Mouse (Mus musculus) heart, embryonic 16.5 days (tissue): ENCODE results near the gene Gm9837. TPM values are rescaled to one million over a fixed set of nuclear protein-coding genes. Genes with fewer than 3 reads are reported as not detected.

Experiments
- ATAC-seq: fragments of 200-750 bp; cut with Nextera tagmentation; replicated peaks from 2 replicates; pipeline ENCODE4 v1.8.0; 2017; ENCODE audit warnings: moderate number of reproducible peaks; ENCODE audit not compliant: insufficient read depth, low FRiP score; ENCODE audit errors: extremely low read depth
- H3K27ac ChIP-seq: fragments of 300-500 bp; sonication (generic); 2 replicates; pipeline ENCODE4 v1.5.1; 2014; ENCODE audit warnings: mild to moderate bottlenecking, low read length, control low read depth, moderate library complexity
- H3K27me3 ChIP-seq: fragments of 300-500 bp; sonication (generic); 2 replicates; pipeline ENCODE4 v1.6.1; 2014; ENCODE audit warnings: low read length, mixed read lengths; ENCODE audit not compliant: control insufficient read depth, insufficient read depth
- H3K36me3 ChIP-seq: fragments of 300-500 bp; sonication (generic); 2 replicates; pipeline ENCODE4 v1.6.1; 2014; ENCODE audit not compliant: control insufficient read depth, insufficient read depth
- H3K4me1 ChIP-seq: fragments of 300-500 bp; sonication (generic); 2 replicates; pipeline ENCODE4 v1.6.1; 2014; ENCODE audit warnings: low read length, mixed read lengths; ENCODE audit not compliant: control insufficient read depth, insufficient read depth
- H3K4me2 ChIP-seq: fragments of 300-500 bp; sonication (generic); 2 replicates; pipeline ENCODE4 v1.6.1; 2014; ENCODE audit warnings: low read depth, mild to moderate bottlenecking, control low read depth, low read length
- H3K4me3 ChIP-seq: fragments of 300-500 bp; sonication (generic); 2 replicates; pipeline ENCODE4 v1.5.1; 2014; ENCODE audit warnings: mild to moderate bottlenecking, control low read depth, low read length
- H3K9ac ChIP-seq: fragments of 300-500 bp; sonication (generic); 2 replicates; pipeline ENCODE4 v1.6.1; 2014; ENCODE audit warnings: low read length, control low read depth
- H3K9me3 ChIP-seq: fragments of 300-500 bp; sonication (generic); replicated peaks from 2 replicates; pipeline ENCODE4 v1.6.1; 2016; ENCODE audit warnings: low read length; ENCODE audit not compliant: control insufficient read depth
- WGBS: fragments of 180-500 bp; shearing (Covaris S2); extraction: QIAGEN DNeasy Blood & Tissue Kit; methylation state at CpG from one replicate; pipeline ENCODE4 v1.1.7; 2014; 5-methylcytosine and 5-hydroxymethylcytosine counted together
- polyA plus RNA-seq: library from polyadenylated mRNA; unstranded; fragments of >200 nt; fragmentation: Nextera tagmentation; extraction: Ambion mirVana; gene quantifications from 2 replicates; pipeline ENCODE4 v1.2.1, GENCODE M21; 2015

The Gm9837 gene
- polyA plus RNA-seq, 1 experiment from 2014 or later = not detected

GRCm38 (mm10) chr11:53479171-53479782, 9.0 kb upstream of the Gm9837 start:
- 1% methylated on average over 62 of the region's 62 CpGs for WGBS
- H3K27me3 ChIP-seq = peaks cover 53% of the 10 kb centered on the region

GRCm38 (mm10) chr11:53478383-53479170, 8.3 kb upstream of the Gm9837 start:
- Histone ChIP-seq H3K27ac (no peak overlapping the region), H3K4me2 (peak overlapping the region; percentile 94), H3K9ac (peak overlapping the region; percentile 46), H3K4me1 (no peaks in the 10 kb centered on the region), H3K27me3 (peaks cover 57% of the 10 kb centered on the region), H3K4me3 (peak overlapping the region; percentile 67), H3K9me3 (peaks cover 3% of the 10 kb centered on the region; the same call in 1 of the 2 replicates), H3K36me3 (no peaks in the 10 kb centered on the region)
- WGBS = 7% methylated on average over 76 of the region's 79 CpGs
- no peak for ATAC-seq

More at GRCm38 (mm10) chr11:53479171-53479782, 9.0 kb upstream of the Gm9837 start:
- Histone ChIP-seq H3K4me3 (peak overlapping the region; percentile 67), H3K4me1 (no peaks in the 10 kb centered on the region), H3K9ac (peak overlapping the region; percentile 60), H3K27ac (no peak overlapping the region), H3K36me3 (no peaks in the 10 kb centered on the region), H3K4me2 (peak overlapping the region; percentile 94), H3K9me3 (peaks cover 3% of the 10 kb centered on the region; the same call in 1 of the 2 replicates)
- ATAC-seq = no peak; the same call in 1 of the 2 replicates

DNA sequence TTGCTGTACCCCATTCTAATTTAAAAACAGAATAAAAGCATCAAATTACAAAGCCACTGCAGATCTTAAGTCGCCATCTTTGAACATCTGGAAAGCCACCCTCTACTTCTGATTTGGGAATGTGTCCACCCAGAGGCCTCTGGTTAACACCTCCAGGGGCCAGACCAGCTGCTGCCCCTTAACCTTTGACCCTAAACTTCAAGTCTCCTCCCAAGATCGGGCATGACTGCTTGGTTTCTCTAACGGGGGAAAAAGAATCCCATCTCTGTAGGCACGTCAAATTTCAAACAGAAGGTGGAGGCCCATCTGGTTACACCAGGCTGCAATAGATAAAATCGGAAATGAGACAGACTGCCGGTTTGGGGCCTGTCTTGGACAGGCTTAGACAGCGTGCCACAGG, 7.6 kb upstream of the Gm9837 start:
- 72% methylated on average over 7 of the region's 7 CpGs for WGBS
- H3K9ac ChIP-seq = no peak overlapping the region
- peaks cover 3% of the 10 kb centered on the region; the same call in 1 of the 2 replicates for H3K9me3 ChIP-seq
- ATAC-seq = no peak
- H3K4me3 ChIP-seq = no peak overlapping the region
- no peak overlapping the region for H3K27ac ChIP-seq
- no peaks in the 10 kb centered on the region for H3K36me3 ChIP-seq
- H3K4me1 ChIP-seq = no peaks in the 10 kb centered on the region
- H3K4me2 ChIP-seq = no peak overlapping the region
- peaks cover 57% of the 10 kb centered on the region for H3K27me3 ChIP-seq

GRCm38 (mm10) chr11:53475620-53476019, 5.3 kb upstream of the Gm9837 start:
- H3K27ac ChIP-seq = no peak overlapping the region
- H3K9ac ChIP-seq = no peak overlapping the region
- H3K4me3 ChIP-seq = no peak overlapping the region
- no peak for ATAC-seq
- WGBS = 30% methylated on average over 8 of the region's 8 CpGs
- no peaks in the 10 kb centered on the region for H3K36me3 ChIP-seq
- H3K4me2 ChIP-seq = no peak overlapping the region
- peaks cover 68% of the 10 kb centered on the region for H3K27me3 ChIP-seq
- H3K4me1 ChIP-seq = 0 out of 2 replicates have a peak, but pooled peaks cover 2% of the 10 kb centered on the region
- peaks cover 3% of the 10 kb centered on the region; the same call in 1 of the 2 replicates for H3K9me3 ChIP-seq

DNA sequence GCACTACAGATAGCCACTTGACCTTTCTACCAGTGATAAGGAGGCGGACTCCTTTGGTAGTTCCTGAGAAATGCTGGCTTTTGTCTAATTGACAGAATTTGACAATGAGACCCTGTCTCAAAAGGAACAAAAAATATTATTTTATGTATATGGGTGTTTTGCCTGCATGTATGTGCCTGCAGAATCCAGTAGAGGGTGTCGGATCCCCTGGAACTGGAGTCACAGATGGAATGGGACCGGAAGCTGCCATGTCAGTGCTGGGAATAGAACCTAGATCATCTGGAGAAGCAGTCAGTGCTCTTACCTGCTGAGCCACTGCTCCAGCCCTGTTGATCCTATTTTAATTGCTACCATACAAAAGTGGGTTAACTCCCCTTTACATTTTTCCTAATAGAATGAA, 2.4 kb upstream of the Gm9837 start:
- WGBS = 77% methylated on average over 3 of the region's 3 CpGs
- Histone ChIP-seq H3K9me3 (no peaks in the 10 kb centered on the region), H3K36me3 (no peaks in the 10 kb centered on the region), H3K4me1 (peaks cover 12% of the 10 kb centered on the region; the same call in 1 of the 2 replicates), H3K27me3 (peaks cover 53% of the 10 kb centered on the region), H3K4me2 (no peak overlapping the region), H3K9ac (no peak overlapping the region), H3K27ac (no peak overlapping the region), H3K4me3 (no peak overlapping the region)
- ATAC-seq = no peak

- peaks cover 2% of the 10 kb centered on the region; the same call in 1 of the 2 replicates for H3K9me3 ChIP-seq
- ATAC-seq = 0 out of 2 replicates have a peak, but pooled peaks have one; percentile 6
- H3K4me3 ChIP-seq = 0 out of 2 replicates have a peak overlapping the region, but pooled peaks have one; percentile 13
- H3K4me2 ChIP-seq = peak overlapping the region; percentile 51
- no peak overlapping the region for H3K9ac ChIP-seq
- H3K36me3 ChIP-seq = no peaks in the 10 kb centered on the region
- peaks cover 50% of the 10 kb centered on the region for H3K27me3 ChIP-seq
- H3K4me1 ChIP-seq = peaks cover 15% of the 10 kb centered on the region; the same call in 1 of the 2 replicates
- no peak overlapping the region for H3K27ac ChIP-seq
- 35% methylated on average over 16 of the region's 16 CpGs for WGBS
These were observed 848 bp downstream of the Gm9837 start for GRCm38 (mm10) chr11:53469294-53469967.

DNA sequence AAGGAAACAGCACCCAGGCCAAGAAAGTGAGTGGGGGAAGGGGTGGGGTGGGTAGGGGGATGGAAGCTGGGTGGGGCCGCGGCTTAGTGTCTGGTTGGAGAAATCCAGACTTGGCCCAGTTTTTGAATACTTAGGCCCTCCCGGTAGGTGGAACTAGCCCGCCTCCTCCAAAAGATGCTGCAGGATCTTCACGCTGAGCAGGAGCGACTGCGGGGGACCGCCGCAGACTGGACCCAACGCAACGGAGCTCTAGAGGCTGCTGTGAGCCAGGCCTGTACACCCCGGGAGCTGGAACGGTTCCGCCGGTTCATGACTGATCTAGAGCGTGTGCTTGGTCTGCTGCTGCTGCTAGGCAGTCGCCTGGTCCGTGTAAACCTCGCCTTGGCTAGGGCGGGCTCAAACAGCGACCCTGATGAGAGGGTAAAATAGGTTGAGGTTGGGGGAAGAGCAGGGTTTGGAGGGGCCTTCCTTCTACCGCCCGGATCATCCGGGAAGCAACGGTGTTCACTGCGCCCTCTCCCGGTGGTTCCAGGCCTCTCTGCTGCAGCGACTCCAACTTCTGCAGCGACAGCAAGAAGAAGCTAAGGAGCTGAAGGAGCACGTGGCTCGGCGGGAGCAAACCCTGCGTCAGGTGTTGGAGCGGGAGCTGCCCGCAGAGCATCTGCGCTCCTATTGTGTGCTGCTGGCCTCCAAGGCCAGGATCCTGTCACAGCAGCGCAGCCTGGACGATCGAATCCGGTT, 3.9 kb downstream of the Gm9837 start:
- H3K4me2 ChIP-seq = peak overlapping the region; percentile 74
- peaks cover 69% of the 10 kb centered on the region for H3K27me3 ChIP-seq
- peaks cover 3% of the 10 kb centered on the region; the same call in 1 of the 2 replicates for H3K9me3 ChIP-seq
- H3K4me3 ChIP-seq = peak overlapping the region; percentile 47
- ATAC-seq = no peak
- no peaks in the 10 kb centered on the region for H3K36me3 ChIP-seq
- H3K27ac ChIP-seq = no peak overlapping the region
- peak overlapping the region; percentile 73 for H3K9ac ChIP-seq
- peaks cover 23% of the 10 kb centered on the region for H3K4me1 ChIP-seq
- 9% methylated on average over 40 of the region's 40 CpGs for WGBS
